Mouse (Mus musculus): Measurements from ENCODE around the gene Sept11.

Gene Sept11

GRCm38 (mm10) chr5:93126930-93127562 is 33.8 kb downstream of the Sept11 start:
- in situ Hi-C loops (cut with MboI), result no loop called here

- in situ Hi-C loops (cut with MboI), result no loop called here
Measured at GRCm38 (mm10) chr5:93127722-93128121, 34.5 kb downstream of the Sept11 start.

- in situ Hi-C loops (cut with MboI), result no loop called here
Measured at GRCm38 (mm10) chr5:93128765-93129164, 35.5 kb downstream of the Sept11 start.

GRCm38 (mm10) chr5:93129953-93130352 is 36.7 kb downstream of the Sept11 start:
- in situ Hi-C loops (cut with MboI), result no loop called here

GRCm38 (mm10) chr5:93131401-93131800 is 38.2 kb downstream of the Sept11 start:
- in situ Hi-C loops (cut with MboI), result no loop called here

GRCm38 (mm10) chr5:93133445-93134244 is 40.4 kb downstream of the Sept11 start:
- in situ Hi-C loops (cut with MboI), result no loop called here

GRCm38 (mm10) chr5:93135368-93136107 is 42.3 kb downstream of the Sept11 start:
- in situ Hi-C loops (cut with MboI), result no loop called here

- in situ Hi-C loops (cut with MboI), result no loop called here
Measured at GRCm38 (mm10) chr5:93136956-93137586, 43.8 kb downstream of the Sept11 start.

- in situ Hi-C loops (cut with MboI), result no loop called here
Measured at GRCm38 (mm10) chr5:93139350-93139749, 46.1 kb downstream of the Sept11 start.

- in situ Hi-C loops (cut with MboI), result no loop called here
Measured at GRCm38 (mm10) chr5:93140747-93141146, 47.5 kb downstream of the Sept11 start.

GRCm38 (mm10) chr5:93143360-93144091 is 50.3 kb downstream of the Sept11 start:
- in situ Hi-C loops (cut with MboI), result no loop called here

GRCm38 (mm10) chr5:93144874-93145273 is 51.6 kb downstream of the Sept11 start:
- in situ Hi-C loops (cut with MboI), result no loop called here

GRCm38 (mm10) chr5:93145504-93145903 is 52.3 kb downstream of the Sept11 start:
- in situ Hi-C loops (cut with MboI), result no loop called here

GRCm38 (mm10) chr5:93149969-93150777 is 56.9 kb downstream of the Sept11 start:
- in situ Hi-C loops (cut with MboI), result no loop called here

GRCm38 (mm10) chr5:93151985-93152384 is 58.7 kb downstream of the Sept11 start:
- in situ Hi-C loops (cut with MboI), result no loop called here

- in situ Hi-C loops (cut with MboI), result no loop called here
Measured at GRCm38 (mm10) chr5:93152451-93152850, 59.2 kb downstream of the Sept11 start.

- in situ Hi-C loops (cut with MboI), result no loop called here
Measured at GRCm38 (mm10) chr5:93154401-93154800, 61.2 kb downstream of the Sept11 start.

GRCm38 (mm10) chr5:93163541-93163940 is 70.3 kb downstream of the Sept11 start:
- in situ Hi-C loops (cut with MboI), result no loop called here

GRCm38 (mm10) chr5:93167919-93168516 is 74.8 kb downstream of the Sept11 start:
- in situ Hi-C loops (cut with MboI), result no loop called here

- in situ Hi-C loops (cut with MboI), result no loop called here
Measured at GRCm38 (mm10) chr5:93168654-93169053, 75.4 kb downstream of the Sept11 start.

Data from mature B cell (primary cell).